Mouse (Mus musculus): Measurements from ENCODE around the gene Trim44.

- TF ChIP-seq POLR2A (IDR thresholded peaks at IDR 0.05; ENCODE audit: control insufficient read depth, extremely low read depth, insufficient read depth, low read length, poor library complexity) (no peak), CTCF (IDR thresholded peaks at IDR 0.05; ENCODE audit: borderline replicate concordance, control insufficient read depth, extremely low read depth, insufficient read depth, low read length, poor library complexity) (no peak)
Measured at GRCm38 (mm10) chr2:102403306-102403705, 4.3 kb downstream of the Trim44 start.
